Mouse (Mus musculus) limb, embryonic 12.5 days (tissue): ENCODE results near the gene Pgf. TPM values are rescaled to one million over a fixed set of nuclear protein-coding genes. Genes with fewer than 3 reads are reported as not detected.

ENCODE experiments used
- ATAC-seq: fragments of 200-750 bp; cut with Nextera tagmentation; 2 replicates; pipeline ENCODE4 v1.8.0; 2017; ENCODE audit warnings: low read depth, moderate TSS enrichment; ENCODE audit not compliant: insufficient number of reproducible peaks, insufficient read depth, low FRiP score, low TSS enrichment
- H3K27ac ChIP-seq: fragments of 300-500 bp; sonication (generic); 2 replicates; pipeline ENCODE4 v1.5.1; 2016; ENCODE audit warnings: mild to moderate bottlenecking, moderate library complexity
- H3K27me3 ChIP-seq: fragments of 300-500 bp; sonication (generic); 2 replicates; pipeline ENCODE4 v1.6.1; 2016; ENCODE audit warnings: mild to moderate bottlenecking, moderate library complexity
- H3K36me3 ChIP-seq: fragments of 300-500 bp; sonication (generic); 2 replicates; pipeline ENCODE4 v1.6.1; 2016; ENCODE audit warnings: mild to moderate bottlenecking, moderate library complexity
- H3K4me1 ChIP-seq: fragments of 300-500 bp; sonication (generic); replicated peaks from 2 replicates; pipeline ENCODE4 v1.6.1; 2016
- H3K4me2 ChIP-seq: fragments of 300-500 bp; sonication (generic); 2 replicates; pipeline ENCODE4 v1.6.1; 2016; ENCODE audit warnings: mild to moderate bottlenecking, moderate library complexity
- H3K4me3 ChIP-seq: fragments of 300-500 bp; sonication (generic); replicated peaks from 2 replicates; pipeline ENCODE4 v1.5.1; 2016; ENCODE audit warnings: mild to moderate bottlenecking
- H3K9ac ChIP-seq: fragments of 300-500 bp; sonication (generic); replicated peaks from 2 replicates; pipeline ENCODE4 v1.6.1; 2016; ENCODE audit warnings: mild to moderate bottlenecking, moderate library complexity
- H3K9me3 ChIP-seq: fragments of 300-500 bp; sonication (generic); 2 replicates; pipeline ENCODE4 v1.6.1; 2016; ENCODE audit warnings: mild to moderate bottlenecking, moderate library complexity
- WGBS: fragments of 180-500 bp; shearing (Covaris S2); methylation state at CpG from one replicate; pipeline ENCODE4 v1.1.7; 2016; 5-methylcytosine and 5-hydroxymethylcytosine counted together
- polyA plus RNA-seq: library from polyadenylated mRNA; unstranded; fragments of >200 nt; fragmentation: Nextera tagmentation; extraction: Ambion mirVana; gene quantifications from 2 replicates; pipeline ENCODE4 v1.2.1, GENCODE M21; 2016

Pgf gene
- polyA plus RNA-seq, 1 experiment from 2014 or later, result 17.8 TPM

DNA sequence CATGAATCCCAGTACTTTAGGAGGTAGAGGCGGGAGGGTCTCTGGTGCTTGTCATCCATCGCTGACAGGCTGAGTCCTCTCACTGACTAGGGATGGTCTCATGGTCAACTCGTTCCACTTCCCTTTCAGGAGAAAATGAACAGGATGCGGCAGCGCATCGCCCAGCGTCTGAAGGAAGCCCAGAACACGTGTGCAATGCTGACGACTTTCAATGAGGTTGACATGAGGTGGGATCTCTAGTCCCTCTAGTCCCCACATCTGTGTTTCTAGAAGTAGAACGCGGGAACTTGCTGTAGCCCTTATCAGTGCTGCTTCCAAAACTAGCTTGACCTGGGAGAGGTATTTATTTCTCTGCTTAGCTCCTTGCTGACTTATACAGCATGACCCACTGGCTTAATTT, 53.9 kb downstream of the Pgf start:
- no peak overlapping the region for H3K9ac ChIP-seq
- no peaks in the 10 kb centered on the region for H3K27me3 ChIP-seq
- H3K4me2 ChIP-seq, result no peak overlapping the region
- 93% methylated on average over 11 of the region's 11 CpGs for whole genome bisulfite sequencing
- H3K4me1 ChIP-seq, result no peaks in the 10 kb centered on the region
- no peaks in the 10 kb centered on the region for H3K9me3 ChIP-seq
- H3K4me3 ChIP-seq, result no peak overlapping the region
- H3K36me3 ChIP-seq, result peaks cover 95% of the 10 kb centered on the region
- ATAC-seq, result no peak
- H3K27ac ChIP-seq, result no peak overlapping the region

DNA sequence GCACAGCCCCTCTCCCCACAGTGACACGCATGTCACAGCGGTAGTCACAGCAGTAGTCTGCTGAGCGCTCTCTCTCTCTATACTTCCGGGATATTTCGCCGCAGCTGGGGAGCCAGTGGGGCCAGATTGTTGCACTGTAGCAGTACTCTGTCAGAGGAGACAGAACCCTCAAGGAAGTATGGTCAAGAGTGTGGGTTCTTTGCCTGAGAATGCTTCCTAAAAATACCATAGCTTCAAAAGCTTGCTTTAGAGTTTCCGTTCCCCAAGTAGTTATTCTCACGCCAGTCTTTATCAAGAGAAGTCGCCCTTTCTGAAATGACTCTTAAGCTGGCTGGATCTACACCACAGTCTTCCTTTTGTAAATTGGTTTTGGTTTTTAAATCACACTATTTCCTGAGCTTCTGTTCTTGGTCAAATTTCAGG, 54.5 kb downstream of the Pgf start:
- Histone ChIP-seq H3K4me3 (no peak overlapping the region), H3K9me3 (no peaks in the 10 kb centered on the region), H3K4me1 (no peaks in the 10 kb centered on the region), H3K4me2 (no peak overlapping the region), H3K27me3 (no peaks in the 10 kb centered on the region), H3K36me3 (peaks cover 95% of the 10 kb centered on the region), H3K27ac (no peak overlapping the region), H3K9ac (no peak overlapping the region)
- 94% methylated on average over 9 of the region's 9 CpGs for WGBS
- ATAC-seq, result no peak

DNA sequence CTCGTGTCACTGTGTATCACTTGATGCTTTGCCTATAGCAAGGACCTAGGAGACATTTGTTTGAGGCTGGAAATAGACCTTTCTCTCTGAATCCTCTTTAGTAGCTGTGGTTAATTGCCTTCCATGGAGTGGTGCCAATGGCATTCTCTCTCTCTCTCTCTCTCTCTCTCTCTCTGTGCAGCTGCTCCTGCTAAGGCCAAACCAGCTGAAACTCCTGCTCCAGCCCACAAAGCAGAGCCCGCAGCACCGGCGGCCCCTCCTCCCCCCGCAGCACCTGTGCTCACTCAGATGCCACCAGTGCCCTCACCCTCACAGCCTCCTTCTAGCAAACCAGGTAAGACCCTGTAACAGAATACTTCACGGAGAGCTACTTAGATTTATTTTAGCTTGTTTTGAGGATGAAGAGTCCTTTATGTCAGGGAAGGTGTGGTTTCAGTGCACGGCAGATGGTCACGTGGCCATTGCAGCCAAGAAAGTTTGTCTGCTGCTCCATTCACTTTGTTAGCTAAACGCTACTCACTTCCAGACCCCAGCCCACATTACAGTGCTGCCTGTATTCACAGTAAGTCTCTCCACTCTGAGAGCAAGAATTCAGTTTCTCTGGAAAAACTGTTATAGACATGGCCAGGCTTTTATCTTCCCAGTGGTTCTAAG, 55.7 kb downstream of the Pgf start:
- peaks cover 96% of the 10 kb centered on the region for H3K36me3 ChIP-seq

More for the DNA sequence above, 55.7 kb downstream of the Pgf start:
- WGBS, result 89% methylated on average over 9 of the region's 9 CpGs
- H3K27ac ChIP-seq, result no peak overlapping the region
- H3K4me1 ChIP-seq, result no peaks in the 10 kb centered on the region
- no peak for ATAC-seq
- no peaks in the 10 kb centered on the region for H3K27me3 ChIP-seq
- H3K4me3 ChIP-seq, result no peak overlapping the region
- no peaks in the 10 kb centered on the region for H3K9me3 ChIP-seq
- no peak overlapping the region for H3K9ac ChIP-seq
- H3K4me2 ChIP-seq, result no peak overlapping the region

Other genes starting within 250 kb of the Pgf start
- 158 and 162 TPM in 2 replicates for gene Fcf1, start 206.9 kb downstream of the Pgf start, polyA plus RNA-seq
- gene Arel1, start 206.9 kb downstream of the Pgf start, polyA plus RNA-seq, result 17.8 and 18.9 TPM in 2 replicates
- gene Ylpm1, start 181.5 kb downstream of the Pgf start, polyA plus RNA-seq, result 37.4 and 40.0 TPM in 2 replicates
- 3.0 and 4.2 TPM in 2 replicates for gene Prox2, start 67.0 kb downstream of the Pgf start, polyA plus RNA-seq
- 113 and 115 TPM in 2 replicates for gene Dlst, start 67.0 kb downstream of the Pgf start, polyA plus RNA-seq
- 0.46 and 0.56 TPM in 2 replicates for gene Rps6kl1, start 26.5 kb downstream of the Pgf start, polyA plus RNA-seq
- gene Eif2b2, start 41.7 kb upstream of the Pgf start, polyA plus RNA-seq, result 80.6 and 83.3 TPM in 2 replicates
- gene Mlh3, start 92.8 kb upstream of the Pgf start, polyA plus RNA-seq, result 10.9 and 11.1 TPM in 2 replicates
- gene Acyp1, start 110.6 kb upstream of the Pgf start, polyA plus RNA-seq, result 58.6 and 62.8 TPM in 2 replicates
- 0.97 and 1.1 TPM in 2 replicates for gene Zc2hc1c, start 110.8 kb upstream of the Pgf start, polyA plus RNA-seq
- 31.1 and 39.1 TPM in 2 replicates for gene Nek9, start 161.6 kb upstream of the Pgf start, polyA plus RNA-seq
- gene Tmed10, start 197.1 kb upstream of the Pgf start, polyA plus RNA-seq, result 264 and 268 TPM in 2 replicates